Mouse (Mus musculus): ENCODE measurements around the gene Heyl.
"Not testable (repeated sequence)": the region's sequence is repeated elsewhere in the genome, so short reads cannot be mapped to it uniquely, and the experiment has no call there.

The Heyl gene

DNA sequence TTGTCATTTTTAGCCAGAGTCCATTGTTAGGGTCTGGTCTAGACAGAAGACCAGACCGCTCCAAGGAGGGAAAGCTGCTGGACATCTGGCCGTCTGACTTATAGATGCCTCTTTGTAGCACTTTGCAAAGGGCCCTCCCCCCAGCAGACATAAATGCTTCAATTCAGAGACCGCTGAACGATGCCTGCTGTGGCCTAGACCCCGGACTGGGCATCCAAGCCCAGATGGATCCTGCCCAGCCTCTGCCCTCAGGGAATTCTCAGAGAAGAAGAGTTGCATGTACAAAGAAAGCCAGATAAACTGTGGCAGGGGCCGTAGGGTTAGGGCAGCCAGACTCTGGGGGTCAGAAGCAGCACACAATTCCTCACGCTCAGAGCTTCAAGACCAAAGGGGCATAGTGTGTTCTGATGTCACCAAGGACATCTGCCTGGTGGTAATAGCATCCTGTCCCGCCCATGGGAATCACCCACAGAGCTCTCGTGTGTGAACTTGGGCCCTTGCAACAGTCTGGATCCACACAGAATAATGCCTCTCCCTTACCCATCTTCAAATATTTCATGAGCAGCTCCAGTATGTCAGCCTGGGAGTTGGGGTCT lies 2.6 kb downstream of the Heyl start:
- no peak for DNase-seq

DNA sequence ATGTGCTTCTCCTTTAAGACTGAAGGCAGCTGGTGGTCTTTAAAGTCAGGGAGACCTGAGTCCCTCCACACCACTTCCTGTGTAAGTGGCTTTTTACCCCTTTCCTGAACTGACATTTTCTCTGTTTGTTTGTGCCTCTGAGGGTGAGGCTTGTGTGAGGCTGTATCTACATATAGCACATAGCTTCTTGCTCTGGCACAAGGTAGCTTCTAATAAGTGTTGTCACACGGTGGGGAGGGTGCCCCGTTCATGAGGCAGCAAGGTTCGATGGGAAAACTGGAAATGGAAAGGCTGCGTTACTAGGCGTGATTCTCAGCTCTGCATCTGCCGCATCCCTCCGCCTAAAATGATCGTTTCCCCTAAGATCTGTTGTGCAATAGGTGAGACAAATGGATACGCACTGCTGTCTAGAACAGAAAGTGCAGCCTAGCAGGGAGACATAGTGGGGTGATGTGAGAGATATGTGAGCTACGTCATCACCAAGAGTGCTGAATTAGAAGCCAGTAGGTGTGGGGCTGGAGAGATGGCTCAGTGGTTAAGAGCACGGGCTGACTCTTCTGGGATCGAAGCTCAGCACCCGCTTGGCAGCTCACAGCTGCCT lies 3.2 kb downstream of the Heyl start:
- no peak for DNase-seq

DNA sequence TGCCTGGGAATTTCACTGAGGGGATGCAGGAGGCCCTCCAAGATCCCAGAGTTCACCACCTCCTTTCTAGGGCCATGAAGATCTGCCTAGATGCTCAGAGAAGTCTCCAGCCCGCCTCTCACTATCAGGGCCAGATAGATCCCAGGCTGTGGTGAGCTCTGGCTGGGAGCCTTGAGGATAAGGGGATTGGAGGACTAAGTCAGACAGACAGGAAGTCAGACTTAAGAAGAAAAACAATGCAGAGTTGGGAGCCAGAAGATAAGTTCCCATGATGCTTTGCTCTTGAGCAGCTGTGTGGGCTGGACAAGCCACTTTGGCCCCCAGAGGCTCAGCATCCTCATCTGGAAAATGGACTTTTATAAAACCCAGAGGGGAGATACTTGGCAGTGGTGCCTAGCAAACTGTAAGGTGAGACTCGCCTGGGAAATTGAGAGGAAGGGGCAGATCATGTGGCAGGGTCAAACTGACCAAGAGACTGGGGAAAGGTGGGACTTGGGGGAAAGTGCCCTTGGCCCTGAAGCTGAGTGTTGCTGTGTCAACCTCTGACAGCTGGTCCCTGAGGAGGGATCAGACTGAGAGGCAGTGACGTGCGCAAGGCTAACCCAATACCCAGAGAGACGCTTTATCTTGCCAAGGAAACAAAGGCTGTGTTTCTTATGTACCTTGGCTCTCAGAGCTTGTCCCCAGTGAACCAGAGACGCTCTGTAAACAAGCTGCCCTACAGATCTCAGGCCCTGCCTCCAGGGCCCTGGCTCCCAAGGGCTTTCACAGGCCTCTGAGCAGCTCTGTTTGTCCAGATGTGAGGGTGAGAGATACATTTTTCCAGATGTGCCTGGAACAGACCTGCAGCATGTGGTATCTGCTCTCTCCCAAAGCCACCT lies 4.3 kb downstream of the Heyl start:
- DNase-seq: peak; percentile 54

DNA sequence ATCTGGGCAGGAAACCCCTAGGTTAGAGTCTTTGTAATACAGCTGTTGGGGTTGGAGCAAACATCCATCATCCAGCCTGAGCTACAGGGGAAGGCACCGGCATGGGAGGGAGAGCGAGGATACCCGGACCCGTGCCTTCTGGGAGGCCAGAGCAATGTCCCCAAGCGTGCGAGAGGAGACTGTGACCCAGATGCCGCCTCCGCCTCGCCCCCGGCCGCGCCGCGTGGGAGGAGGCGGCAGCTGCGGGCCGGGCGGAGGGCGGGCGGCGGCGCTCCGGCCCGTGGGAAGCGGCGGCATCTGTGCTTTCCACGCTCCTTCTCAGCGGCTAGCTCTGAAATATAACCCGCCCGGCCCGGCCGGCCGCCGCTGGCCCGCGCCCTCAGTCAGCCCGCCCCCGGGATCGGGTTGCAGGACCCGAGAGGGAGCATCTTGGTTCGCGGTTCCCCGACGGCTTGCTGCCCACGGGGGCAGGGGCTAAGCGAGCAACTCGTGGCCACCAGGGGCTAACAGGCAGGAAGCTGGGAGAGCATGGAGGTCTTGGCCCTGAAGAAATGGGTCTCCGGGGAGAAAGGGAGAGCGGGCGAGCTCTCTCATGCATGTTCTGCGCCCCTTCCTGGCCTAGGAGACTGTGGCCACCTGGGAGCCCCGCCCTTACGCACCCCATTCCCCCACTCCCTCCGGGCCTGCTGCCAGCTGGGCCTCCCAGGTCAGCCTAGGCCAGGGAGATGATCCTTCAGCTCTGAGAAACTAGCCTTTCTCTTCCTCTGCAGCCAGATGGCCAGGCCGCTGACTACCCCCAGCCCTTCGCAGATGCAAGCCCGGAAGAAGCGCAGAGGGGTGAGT lies 6.2 kb downstream of the Heyl start:
- DNase-seq: peak; percentile 81

DNA sequence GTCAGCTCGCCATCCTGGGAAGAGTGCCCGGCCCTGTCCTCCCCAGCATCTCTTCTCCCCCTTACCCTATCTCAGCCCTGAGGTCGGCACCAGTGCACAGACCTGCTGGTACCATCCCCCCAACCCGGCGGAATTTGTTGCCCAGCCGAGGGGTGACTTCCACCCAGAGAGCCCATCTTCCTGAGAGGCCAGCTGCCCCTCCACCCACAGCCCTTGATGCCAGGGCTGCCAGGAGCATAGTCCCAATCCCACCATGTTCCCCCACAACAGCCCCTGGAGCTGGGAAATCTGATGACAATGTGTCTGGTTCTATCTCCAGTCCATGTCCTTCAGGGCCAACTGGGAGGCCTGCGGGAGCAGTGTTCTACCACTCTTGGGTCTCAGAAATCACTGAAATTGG lies 12.9 kb downstream of the Heyl start:
- DNase-seq: no peak

DNA sequence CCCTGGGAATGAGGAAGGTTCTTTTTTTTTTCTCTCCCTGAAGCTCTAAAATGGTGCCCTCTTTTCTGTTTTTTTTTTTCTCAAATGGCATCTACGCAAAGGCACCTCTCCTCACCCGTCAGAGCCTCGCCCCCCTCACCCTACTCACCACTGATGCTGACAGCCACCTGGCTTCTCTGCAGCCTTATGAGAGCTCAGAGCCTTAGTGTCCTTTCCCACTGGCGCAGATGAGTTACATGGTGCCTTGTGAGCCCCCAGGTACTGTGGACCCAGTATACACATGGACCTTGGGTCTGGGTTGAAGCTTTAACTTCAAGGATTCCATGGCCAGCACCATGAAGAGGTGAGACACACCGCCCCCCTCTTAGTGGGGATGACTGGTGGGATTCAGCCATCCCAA lies 13.3 kb downstream of the Heyl start:
- no peak for DNase-seq

DNA sequence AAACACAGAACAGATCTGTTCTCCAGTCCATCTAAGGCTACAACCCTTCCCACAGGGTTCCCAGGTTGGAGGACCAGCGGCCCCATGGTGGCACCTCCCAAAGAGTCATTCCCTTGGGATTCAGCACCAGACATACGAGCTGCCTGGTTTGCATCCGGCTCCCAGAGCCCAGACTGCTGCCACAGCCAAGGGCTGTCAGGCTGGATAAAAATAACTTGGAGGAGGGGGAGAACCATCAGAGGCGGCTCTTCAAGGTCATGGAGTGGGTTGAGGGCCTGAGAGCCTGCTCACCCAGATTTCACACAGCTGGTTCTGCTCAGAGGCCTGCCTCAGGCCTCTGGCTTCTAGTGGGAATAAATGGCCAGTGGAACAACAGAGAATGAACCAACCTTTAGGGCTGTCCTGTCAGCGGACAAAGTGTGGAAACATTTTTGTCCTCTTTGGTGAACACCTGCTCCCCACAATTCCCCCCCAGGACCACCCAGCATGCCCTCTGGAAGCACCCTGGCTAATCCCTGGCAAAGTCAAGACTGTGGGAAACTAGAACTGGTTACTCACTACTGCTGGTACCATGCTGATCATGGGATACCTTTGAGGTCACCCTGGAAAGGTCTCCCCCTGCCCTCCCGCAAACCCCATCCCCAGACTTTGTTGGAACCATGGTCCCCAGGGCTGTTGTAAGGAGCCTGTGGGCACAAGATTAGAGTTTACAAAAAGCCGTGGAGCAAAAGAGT lies 14.0 kb downstream of the Heyl start:
- DNase-seq: peak; percentile 66

DNA sequence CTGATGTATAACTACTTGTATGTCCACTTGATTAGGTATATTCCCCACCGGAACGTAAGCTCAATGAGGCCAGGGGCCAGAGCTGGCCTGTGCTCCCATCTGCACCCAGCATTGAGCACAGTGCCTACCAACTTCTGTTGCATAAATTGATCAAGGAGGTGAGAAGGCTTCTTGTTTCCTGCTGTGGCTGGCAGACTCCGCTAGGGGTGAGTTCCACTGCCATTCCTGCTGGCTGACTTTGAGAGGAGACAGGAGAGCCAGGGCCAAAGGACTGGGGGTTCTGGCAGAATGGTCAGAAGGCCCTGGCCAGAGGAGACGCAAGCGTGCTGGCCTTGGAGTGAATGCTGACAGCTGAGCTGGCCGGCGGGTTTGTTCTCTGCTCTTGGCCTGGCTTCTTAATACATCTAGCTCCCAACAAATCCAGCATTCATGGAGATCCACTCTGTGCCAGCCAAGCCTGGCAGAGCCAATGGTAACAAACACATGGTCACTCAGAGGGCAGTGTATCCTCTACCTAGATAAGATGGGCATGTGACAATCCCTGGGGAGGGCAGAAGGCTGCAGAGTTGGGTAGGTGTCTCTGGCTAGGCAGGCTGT lies 15.7 kb downstream of the Heyl start:
- no peak for DNase-seq

DNA sequence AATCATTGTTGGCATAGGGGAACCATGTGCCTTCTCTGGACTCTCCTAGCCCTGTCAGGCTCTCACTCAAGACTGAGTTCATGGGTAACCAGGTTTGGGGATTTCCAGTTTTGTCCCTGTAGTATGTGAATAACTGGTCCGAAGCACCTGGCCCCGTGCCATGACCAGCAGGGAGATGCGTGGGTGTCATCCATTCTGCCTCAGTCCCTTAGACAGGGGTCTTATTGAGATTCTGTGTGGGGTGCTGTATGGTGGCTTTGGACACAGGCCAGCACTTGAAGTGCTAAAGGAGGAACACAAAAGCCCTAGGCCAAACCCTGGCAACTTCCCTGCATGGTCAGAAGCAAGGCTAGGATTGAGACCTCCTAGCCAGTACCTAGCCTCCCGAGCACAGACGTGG lies 18.9 kb downstream of the Heyl start:
- no peak for DNase-seq

DNA sequence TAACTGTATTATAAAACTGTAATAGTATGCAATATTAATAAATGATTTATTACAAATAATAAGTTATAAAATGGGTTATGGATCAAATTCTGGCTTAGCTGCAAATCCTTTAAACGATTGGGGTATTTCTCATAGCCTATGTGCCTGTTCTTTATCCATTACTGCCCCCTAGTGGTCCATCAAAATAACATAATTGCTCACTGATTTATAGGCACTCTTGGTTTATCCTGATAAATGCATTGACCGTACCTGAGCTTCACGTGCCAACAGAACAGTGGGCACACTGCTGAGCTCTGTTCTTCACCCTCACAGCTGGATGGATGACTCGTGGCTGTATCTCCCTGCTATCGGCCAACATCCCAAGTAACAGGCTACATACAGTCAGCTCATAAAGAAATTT lies 21.3 kb downstream of the Heyl start:
- DNase-seq: peak; percentile 49

DNA sequence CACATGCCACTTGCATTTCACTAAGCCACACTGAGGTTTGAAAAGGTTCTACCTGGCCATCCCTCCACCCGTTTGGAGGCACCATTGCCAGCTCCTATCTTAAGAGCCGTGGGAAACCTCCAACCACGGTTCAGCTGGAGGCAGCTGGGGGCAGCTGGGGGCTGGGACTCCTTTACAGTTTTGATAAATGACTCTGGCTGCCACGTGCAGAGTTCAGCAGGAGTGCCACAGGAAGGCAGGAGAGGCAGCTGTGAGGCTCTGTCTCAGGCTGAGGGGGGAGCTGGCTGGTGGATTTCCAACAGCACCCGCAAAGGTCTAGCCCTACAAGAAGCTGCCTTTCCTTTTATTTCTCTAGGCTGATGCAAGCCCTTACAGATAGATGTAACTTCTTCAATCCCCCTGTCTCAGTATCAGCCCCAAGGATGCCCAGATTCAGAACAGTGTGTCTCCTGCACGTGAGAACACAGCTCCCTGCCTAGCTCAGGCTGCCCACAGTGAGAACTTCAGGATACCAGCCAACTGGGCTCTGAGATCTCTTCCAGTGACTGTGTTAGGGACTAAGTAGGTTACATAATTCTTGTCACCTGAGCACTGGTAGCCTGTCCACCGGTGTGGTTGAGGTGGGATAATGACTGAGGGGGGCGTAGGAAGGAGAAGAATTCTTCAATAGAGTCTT lies 26.9 kb downstream of the Heyl start:
- DNase-seq: no peak

DNA sequence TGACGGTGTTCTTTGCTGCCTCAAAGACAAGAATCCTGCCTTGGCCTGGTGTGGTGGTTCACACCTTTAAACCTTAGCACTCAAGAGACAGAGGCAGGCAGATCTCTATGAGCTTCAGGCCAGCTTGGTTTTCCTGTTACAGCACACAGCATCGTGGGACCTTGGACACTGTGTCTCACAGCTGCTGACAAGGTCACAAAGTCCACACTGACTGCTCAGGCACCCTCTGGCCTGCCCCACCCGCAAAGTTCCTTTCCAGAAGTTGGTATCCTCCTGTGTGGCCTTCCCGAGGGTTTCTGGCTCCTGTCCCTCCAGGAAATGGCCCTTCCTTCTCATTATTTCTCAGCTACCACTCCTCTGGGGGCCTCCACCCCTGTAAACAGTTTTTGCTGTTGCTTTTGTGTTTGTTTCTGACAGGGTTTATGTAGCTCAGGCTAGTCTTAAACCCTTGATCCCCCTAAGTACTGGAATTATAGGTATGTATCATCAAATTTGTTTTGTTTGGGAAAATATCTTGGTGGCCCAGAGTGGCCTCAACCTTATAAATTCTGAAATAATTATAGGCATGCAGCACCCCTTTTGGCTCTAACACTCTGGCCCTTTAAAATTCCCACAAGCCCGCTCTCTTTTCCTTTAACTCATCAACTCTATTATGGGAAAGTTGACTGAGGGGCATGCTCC lies 28.5 kb downstream of the Heyl start, which contains the start of gene Pabpc4:
Gene Pabpc4, plus strand, starts transcription at position 631 of the 681 bp plus-strand sequence.
- DNase-seq: no peak

DNA sequence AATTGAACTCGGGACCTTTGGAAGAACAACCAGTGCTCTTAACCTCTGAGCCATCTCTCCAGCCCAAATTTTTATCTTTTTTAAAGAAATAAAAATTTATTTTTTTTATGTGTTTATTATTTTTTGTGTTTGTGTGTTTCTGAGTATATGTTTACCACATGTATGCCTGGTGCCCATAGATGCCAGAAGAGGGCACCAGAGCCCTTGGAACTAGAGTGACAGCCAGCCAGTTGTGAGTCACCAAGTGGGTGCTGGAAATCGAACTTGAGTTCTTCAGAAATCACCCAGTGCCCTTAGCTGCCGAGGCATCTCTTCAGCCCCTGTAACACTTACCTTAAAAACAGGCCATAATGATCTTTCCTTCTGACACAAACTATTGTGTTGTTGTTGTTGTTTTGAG lies 37.7 kb downstream of the Heyl start:
- DNase-seq: no peak

DNA sequence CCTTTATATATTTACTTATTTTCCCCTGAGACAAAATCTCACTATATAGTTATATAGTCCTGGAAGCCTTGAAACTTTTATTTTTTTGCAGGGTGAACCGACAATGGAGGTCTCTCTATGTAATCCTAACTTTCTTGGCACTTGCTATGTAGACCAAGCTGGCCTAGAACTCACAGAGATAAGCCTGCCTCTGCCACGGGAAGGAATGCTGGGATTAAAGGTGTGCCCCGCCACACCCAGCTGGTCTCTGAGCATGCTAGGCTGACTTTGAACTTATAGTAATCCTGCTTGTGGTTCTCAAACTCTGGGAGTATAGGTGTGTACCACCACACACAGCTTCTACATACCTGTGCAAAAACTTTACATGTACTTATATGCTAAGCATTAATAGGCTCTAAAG lies 46.8 kb downstream of the Heyl start:
- no peak for DNase-seq

DNA sequence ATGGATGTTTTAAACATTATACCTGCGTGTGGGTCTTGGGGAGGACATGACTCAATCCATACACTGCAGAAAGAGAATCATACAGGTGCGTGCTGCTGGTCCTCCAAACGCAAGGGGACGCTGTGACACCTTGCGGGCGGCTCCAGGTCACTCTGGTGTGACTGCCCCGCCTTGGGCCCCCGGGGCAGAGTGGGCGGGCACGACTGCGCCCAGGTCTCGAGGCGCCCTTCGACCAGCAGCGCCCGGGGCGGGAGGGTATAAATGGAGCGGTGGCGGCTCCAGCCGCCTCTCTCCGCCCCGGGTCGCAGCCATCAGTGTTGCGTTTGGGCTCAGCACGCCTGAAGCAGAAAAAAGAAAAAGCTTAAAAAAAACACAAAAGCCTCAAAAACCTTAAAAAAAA lies 49.1 kb downstream of the Heyl start:
- peak; percentile 95 for DNase-seq

DNA sequence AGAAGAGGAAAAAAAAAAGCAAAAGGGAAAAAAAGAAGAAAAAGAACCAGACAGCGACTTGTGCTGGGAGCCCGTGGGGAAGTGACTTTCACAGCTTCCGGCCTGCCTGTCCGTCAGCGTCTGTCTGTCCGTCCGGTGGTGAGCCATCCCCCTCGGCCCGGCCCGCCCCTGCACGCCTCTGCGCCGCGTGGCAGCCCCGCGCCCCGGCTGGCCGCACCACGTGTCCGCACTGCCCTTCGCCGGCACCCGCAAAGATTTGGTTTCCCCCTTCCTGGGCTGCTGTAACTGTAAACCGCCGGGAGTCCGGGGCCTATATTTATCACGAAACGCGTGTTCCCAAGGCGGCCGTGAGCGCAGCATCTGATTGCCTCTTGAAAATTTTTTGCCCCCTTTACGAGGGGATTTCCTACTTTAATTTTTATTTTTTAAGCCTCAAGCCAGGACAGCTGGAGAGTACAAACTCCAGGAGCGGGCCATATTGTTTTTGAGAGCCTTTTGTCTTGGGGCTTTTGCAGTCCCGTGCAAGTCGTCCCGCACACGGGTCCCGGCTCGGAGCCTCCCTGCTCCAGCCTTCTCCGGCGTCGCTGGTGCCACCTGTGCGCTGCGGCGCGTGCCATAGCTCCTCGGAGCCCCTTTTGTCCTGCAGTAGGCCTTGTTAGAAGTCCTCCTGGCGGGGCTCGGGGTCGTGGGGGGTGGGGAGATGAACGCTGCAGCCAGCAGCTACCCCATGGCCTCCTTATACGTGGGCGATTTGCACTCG lies 49.7 kb downstream of the Heyl start:
- peak; percentile 49 for DNase-seq

DNA sequence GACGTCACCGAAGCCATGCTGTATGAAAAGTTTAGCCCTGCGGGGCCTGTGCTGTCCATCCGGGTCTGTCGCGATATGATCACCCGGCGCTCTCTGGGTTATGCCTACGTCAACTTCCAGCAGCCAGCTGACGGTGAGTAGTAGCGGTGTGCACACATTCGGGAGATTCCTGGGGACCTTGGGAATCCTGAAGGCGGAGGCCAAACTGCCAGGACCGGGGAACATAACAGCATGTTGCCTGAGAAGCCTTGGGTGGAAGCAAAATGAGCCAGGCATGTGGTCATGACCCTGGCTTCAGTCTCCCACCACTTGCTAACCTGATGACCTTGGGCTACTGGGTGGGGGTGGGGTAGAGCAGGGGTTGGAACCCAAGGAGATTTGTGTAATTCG lies 50.3 kb downstream of the Heyl start:
- DNase-seq: not testable (repeated sequence)

DNA sequence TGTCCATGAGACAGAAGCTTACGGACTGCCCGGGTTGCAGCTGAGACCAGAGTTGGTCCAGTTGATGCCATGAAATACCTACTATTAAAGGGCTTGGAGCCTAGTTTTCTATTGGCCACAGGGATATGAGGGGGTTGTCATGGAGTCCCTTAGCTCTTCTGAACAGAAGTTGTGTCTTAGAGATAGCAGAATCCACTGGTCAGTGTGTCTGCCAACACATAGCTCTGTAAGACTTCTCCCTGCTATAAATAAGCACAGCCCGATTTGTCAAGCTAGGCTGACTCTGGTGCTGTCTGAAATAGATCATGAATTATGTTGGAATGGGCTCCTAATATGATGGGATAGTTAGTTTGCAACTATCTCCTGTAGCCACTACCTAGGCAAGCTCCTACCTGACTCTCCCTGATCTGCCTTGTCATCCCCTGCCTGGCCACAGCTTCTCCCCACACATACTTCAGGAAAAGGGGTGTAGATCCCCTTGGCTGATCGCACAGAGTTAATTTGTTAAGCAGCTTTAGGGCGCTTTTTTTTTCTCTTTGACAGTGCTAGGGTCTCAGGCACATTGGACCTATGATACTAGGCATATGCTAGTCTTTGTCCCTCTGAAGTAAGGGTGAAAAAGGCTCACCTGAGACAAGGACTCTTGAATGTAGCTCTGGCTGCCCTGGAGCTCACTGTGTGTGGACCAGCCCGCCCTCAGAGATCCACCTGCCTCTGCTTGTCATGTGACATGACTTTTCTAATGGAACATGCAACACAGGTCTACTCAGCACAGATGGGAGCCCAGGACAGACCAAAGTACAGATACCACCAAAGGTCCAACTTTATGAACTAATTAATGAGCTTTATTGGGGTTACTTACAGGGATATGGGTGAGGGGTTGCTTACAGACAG lies 51.6 kb downstream of the Heyl start:
- no peak for DNase-seq

DNA sequence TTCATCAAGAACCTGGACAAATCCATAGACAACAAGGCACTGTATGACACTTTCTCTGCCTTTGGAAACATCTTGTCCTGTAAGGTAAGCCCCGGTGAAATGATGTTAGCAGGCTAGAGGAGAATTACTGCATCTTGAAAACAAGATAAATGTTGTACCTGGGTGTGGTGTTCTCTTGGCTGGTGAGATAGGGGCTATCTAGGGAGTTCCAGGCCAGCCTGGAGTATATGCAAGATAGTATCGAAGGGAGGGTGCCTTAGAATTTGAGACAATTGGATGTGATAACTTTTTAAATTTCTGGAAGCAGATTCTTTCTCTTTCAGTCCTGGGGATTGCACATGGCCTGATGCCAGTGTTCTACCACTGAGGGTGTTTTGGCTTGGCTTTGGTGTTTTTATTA lies 53.4 kb downstream of the Heyl start:
- DNase-seq: no peak

Measured in kidney, postnatal 14 days (tissue).